Mouse (Mus musculus): ENCODE results near the gene Cfap61.

DNA sequence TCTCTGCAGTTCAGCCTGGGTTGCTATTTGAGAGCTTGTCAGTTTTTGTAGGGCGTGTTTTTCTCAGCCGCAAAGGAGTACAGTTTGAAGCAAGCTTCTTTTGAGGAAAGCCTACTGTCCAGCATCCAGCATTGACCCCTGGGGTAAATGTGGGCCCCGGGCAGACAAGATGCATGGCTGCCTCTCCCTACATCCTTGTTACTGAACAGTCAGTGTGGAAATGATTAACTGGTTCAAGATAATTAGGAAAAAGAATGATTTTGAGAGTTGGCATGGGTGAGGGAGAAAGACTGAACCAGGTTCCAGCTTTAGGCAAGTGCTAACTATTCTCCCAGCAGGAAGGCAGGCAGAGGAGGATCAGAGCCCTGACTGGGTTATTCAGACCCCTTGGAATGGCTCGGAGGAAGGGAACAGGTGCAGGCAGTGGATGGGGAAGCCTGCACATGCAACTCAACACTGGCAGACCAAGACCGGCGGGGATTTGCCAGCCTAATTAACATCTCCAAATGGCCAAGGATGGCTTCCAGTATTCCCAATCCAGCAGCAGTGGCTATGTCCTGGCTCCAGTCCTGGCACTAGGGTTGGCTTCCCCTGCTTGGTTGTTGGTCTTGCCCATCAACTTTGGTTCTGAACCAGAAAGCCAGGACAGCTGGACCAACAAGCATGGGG, 315.8 kb downstream of the Cfap61 start:
- TF ChIP-seq CTCF (IDR thresholded peaks at IDR 0.05) (no peak), EP300 (IDR thresholded peaks at IDR 0.05; ENCODE audit: insufficient read depth, low read depth, low read length) (no peak)

All from heart, adult 2 months (tissue).